Mouse (Mus musculus): ENCODE data around the gene Bnip2. TPM values are rescaled to one million over a fixed set of nuclear protein-coding genes. Genes with fewer than 3 reads are reported as not detected.

Gene Bnip2
- total and polyA plus RNA-seq, 3 experiments: 54.3 to 104 (median 88.1) TPM

GRCm38 (mm10) chr9:69948964-69949363 is 40.3 kb upstream of the Bnip2 start:
- peaks cover under 1 to 8% of the 10 kb centered on the region in 2 experiments; a peak in 3 of 4 replicates for H3K4me1 ChIP-seq (ENCODE audit: control insufficient read depth in 1 of 2, insufficient read depth in 2 of 2)
- H3K27ac ChIP-seq (ENCODE audit: insufficient read depth, low read depth): no peak overlapping the region
- dilution Hi-C loops (cut with MboI; ENCODE audit: extremely low pct_ligation_motif_present, extremely low pct_unique_long_range_greater_than_20kb, low sequenced_read_pairs): no loop called here
- H3K36me3 ChIP-seq (replicated peaks in 1 of 2; ENCODE audit: control insufficient read depth in 1 of 2, insufficient read depth in 1 of 2, low read length in 1 of 2): no peaks in the 10 kb centered on the region
- no peaks in the 10 kb centered on the region for H3K9me3 ChIP-seq (replicated peaks; ENCODE audit: low read length)
- no peak for TF ChIP-seq USF1 (IDR thresholded peaks at IDR 0.05; ENCODE audit: low read depth, low read length)
- TF ChIP-seq JUND (conservative IDR thresholded peaks at IDR 0.05; ENCODE audit: low read depth, low read length): peak; percentile 37; the same call in 1 of the 2 replicates
- peak; percentile 44; the same call in 1 of the 2 replicates for TF ChIP-seq MEF2A (IDR thresholded peaks at IDR 0.05; ENCODE audit: borderline replicate concordance, low read depth, low read length)
- TF ChIP-seq ELF1 (IDR thresholded peaks at IDR 0.05; ENCODE audit: low read depth, low read length): peak; percentile 50
- TF ChIP-seq SMC3 (IDR thresholded peaks at IDR 0.05; ENCODE audit: low read depth, low read length): peak; percentile 92
- no peak for TF ChIP-seq RCOR1 (conservative IDR thresholded peaks at IDR 0.05; ENCODE audit: low read depth, low read length)
- 0 out of 2 replicates have a peak, but pooled peaks have one; percentile 16 for TF ChIP-seq BHLHE40 (IDR thresholded peaks at IDR 0.05; ENCODE audit: low read depth, low read length)
- peak; percentile 44; the same call in 1 of the 2 replicates for TF ChIP-seq IRF4 (IDR thresholded peaks at IDR 0.05; ENCODE audit: low read depth, low read length)
- TF ChIP-seq UBTF (IDR thresholded peaks at IDR 0.05; ENCODE audit: low read depth, low read length): no peak
- peak; percentile 47; the same call in 1 of the 2 replicates for TF ChIP-seq ZC3H11A (IDR thresholded peaks at IDR 0.05; ENCODE audit: low read depth, low read length)
- TF ChIP-seq CTCF (conservative IDR thresholded peaks at IDR 0.05 in 1 of 2, IDR thresholded peaks at IDR 0.05 in 1 of 2; ENCODE audit: low read depth in 2 of 2, low read length in 2 of 2): peak; percentile 98 to 99
- TF ChIP-seq RAD21 (IDR thresholded peaks at IDR 0.05; ENCODE audit: low read depth, low read length): peak; percentile 94
- TF ChIP-seq HCFC1 (IDR thresholded peaks at IDR 0.05; ENCODE audit: low read depth, low read length): no peak
- peak; percentile 55; the same call in 1 of the 2 replicates for TF ChIP-seq NELFE (IDR thresholded peaks at IDR 0.05; ENCODE audit: low read depth, low read length)
- no peaks in the 10 kb centered on the region for H3K27me3 ChIP-seq (replicated peaks)
- in situ Hi-C loops (cut with MboI; ENCODE audit: low pct_ligation_motif_present, low pct_unique_long_range_greater_than_20kb, low sequenced_read_pairs): no loop called here
- no peak overlapping the region for H3K9ac ChIP-seq (ENCODE audit: insufficient read depth, low read depth)
- H3K4me2 ChIP-seq (ENCODE audit: insufficient read depth, low read depth, poor library complexity, severe bottlenecking): no peak overlapping the region
- H3K4me3 ChIP-seq (replicated peaks in 1 of 3; ENCODE audit: low read depth in 2 of 3, low read length in 2 of 3, poor library complexity in 1 of 3): no peak overlapping the region
- H3K79me2 ChIP-seq (replicated peaks; ENCODE audit: control insufficient read depth, extremely low read depth, insufficient read depth, poor library complexity, severe bottlenecking): no peaks in the 10 kb centered on the region
- peak; percentile 82 for DNase-seq (ENCODE audit: extremely low read depth)

DNA sequence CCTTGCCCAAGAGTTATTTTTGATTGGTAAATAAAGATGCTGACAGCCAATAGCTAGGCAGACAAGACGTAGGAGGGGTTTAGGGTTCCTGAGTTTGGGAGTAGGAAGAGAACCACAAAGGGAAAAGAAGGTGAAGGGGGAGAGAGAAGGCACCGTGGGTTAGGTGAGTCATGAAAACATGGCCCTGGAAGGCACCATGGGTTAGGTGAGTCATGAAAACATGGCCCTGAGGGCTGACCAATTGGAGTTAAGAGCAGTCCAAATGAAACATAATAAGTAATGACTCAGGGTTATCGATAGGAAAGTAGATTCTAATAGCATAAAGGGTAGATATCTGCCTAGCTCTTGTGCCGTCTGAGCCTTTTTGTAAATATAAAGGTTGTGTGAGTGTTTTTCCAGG is 39.6 kb upstream of the Bnip2 start:
- Histone ChIP-seq H3K36me3 (replicated peaks in 1 of 2; ENCODE audit: control insufficient read depth in 1 of 2, insufficient read depth in 1 of 2, low read length in 1 of 2) (no peaks in the 10 kb centered on the region), H3K27ac (ENCODE audit: insufficient read depth, low read depth) (no peak overlapping the region), H3K4me3 (replicated peaks in 1 of 3; ENCODE audit: low read depth in 2 of 3, low read length in 2 of 3, poor library complexity in 1 of 3) (no peak overlapping the region), H3K9me3 (replicated peaks; ENCODE audit: low read length) (no peaks in the 10 kb centered on the region), H3K27me3 (replicated peaks) (no peaks in the 10 kb centered on the region), H3K79me2 (replicated peaks; ENCODE audit: control insufficient read depth, extremely low read depth, insufficient read depth, poor library complexity, severe bottlenecking) (no peaks in the 10 kb centered on the region), H3K4me2 (ENCODE audit: insufficient read depth, low read depth, poor library complexity, severe bottlenecking) (no peak overlapping the region), H3K9ac (ENCODE audit: insufficient read depth, low read depth) (no peak overlapping the region), H3K4me1 (ENCODE audit: control insufficient read depth in 1 of 2, insufficient read depth in 2 of 2) (peaks cover 0 to 7% of the 10 kb centered on the region in 2 experiments; a peak in 2 of 4 replicates)
- TF ChIP-seq UBTF (IDR thresholded peaks at IDR 0.05; ENCODE audit: low read depth, low read length) (no peak), NELFE (IDR thresholded peaks at IDR 0.05; ENCODE audit: low read depth, low read length) (no peak), ELF1 (IDR thresholded peaks at IDR 0.05; ENCODE audit: low read depth, low read length) (no peak), POLR2AphosphoS2 (IDR thresholded peaks at IDR 0.05; ENCODE audit: low read depth, low read length) (no peak), POLR2A (IDR thresholded peaks at IDR 0.05; ENCODE audit: low read depth, low read length) (no peak), USF1 (IDR thresholded peaks at IDR 0.05; ENCODE audit: low read depth, low read length) (no peak), JUND (conservative IDR thresholded peaks at IDR 0.05; ENCODE audit: low read depth, low read length) (no peak), HCFC1 (IDR thresholded peaks at IDR 0.05; ENCODE audit: low read depth, low read length) (no peak), CHD1 (IDR thresholded peaks at IDR 0.05; ENCODE audit: low read depth, low read length) (no peak), RCOR1 (conservative IDR thresholded peaks at IDR 0.05; ENCODE audit: low read depth, low read length) (no peak), IRF4 (IDR thresholded peaks at IDR 0.05; ENCODE audit: low read depth, low read length) (no peak), GABPA (IDR thresholded peaks at IDR 0.05; ENCODE audit: insufficient replicate concordance, low read depth, low read length) (no peak), E2F4 (IDR thresholded peaks at IDR 0.05; ENCODE audit: insufficient replicate concordance, low read depth, low read length) (no peak), MYC (IDR thresholded peaks at IDR 0.05; ENCODE audit: low read depth, low read length) (no peak), EP300 (IDR thresholded peaks at IDR 0.05; ENCODE audit: low read length) (no peak), ZNF384 (IDR thresholded peaks at IDR 0.05; ENCODE audit: low read depth, low read length) (no peak)
- in situ Hi-C loops (cut with MboI; ENCODE audit: low pct_ligation_motif_present, low pct_unique_long_range_greater_than_20kb, low sequenced_read_pairs) (no loop called here), dilution Hi-C loops (cut with MboI; ENCODE audit: extremely low pct_ligation_motif_present, extremely low pct_unique_long_range_greater_than_20kb, low sequenced_read_pairs) (no loop called here)
- no peak for DNase-seq (ENCODE audit: extremely low read depth)

Data from CH12.LX (cell line).